Mouse (Mus musculus): ENCODE results near the gene Nrsn2. TPM values are rescaled to one million over a fixed set of nuclear protein-coding genes. Genes with fewer than 3 reads are reported as not detected.
A peak's percentile ranks its signal among the peaks of the same experiment; 100 is the strongest.

Nrsn2 gene
- polyA plus RNA-seq, 1 experiment from 2014 or later, result 2.2 TPM

DNA sequence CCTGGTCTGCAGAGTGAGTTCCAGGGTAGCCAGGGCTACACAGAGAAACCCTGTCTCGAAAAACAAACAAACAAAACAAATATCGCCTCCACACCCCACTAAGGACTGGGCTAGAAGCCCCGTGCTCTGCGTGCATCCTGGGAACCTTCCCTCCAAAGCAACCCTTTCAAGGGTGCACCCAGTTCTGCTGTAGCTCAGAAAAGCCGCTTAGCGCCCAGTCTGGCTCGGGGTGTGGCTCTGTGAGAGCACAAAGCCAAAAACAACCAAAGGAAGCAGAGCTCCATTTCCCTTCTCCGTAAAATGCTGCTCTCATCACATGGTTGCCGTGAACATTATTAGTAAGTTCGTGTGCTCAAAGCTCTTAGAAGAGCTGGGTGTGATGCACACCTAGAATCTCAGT lies 32.1 kb downstream of the Nrsn2 start:
- Histone ChIP-seq H3K36me3 (ENCODE audit: control insufficient read depth, insufficient read depth, low read length) (no peaks in the 10 kb centered on the region), H3K27ac (replicated peaks; ENCODE audit: low read depth, low read length) (no peak overlapping the region), H3K9ac (ENCODE audit: low read length) (peak overlapping the region; percentile 51; the same call in 1 of the 2 replicates), H3K9me3 (ENCODE audit: control insufficient read depth, low read length) (no peaks in the 10 kb centered on the region), H3K27me3 (ENCODE audit: control insufficient read depth, insufficient read depth, low read length) (0 out of 2 replicates have a peak, but pooled peaks cover 3% of the 10 kb centered on the region), H3K4me1 (ENCODE audit: control insufficient read depth, insufficient read depth, low read length) (peaks cover 3% of the 10 kb centered on the region; the same call in 1 of the 2 replicates), H3K4me3 (ENCODE audit: low read depth, low read length) (peak overlapping the region; percentile 46), H3K4me2 (ENCODE audit: low read depth, severe bottlenecking) (peak overlapping the region; percentile 88)
- 8% methylated on average over 10 of the region's 10 CpGs for WGBS
- DNase-seq (ENCODE audit: low spot score), result no peak
- no peak for ATAC-seq (ENCODE audit: insufficient number of reproducible peaks, low FRiP score, low TSS enrichment, low read depth)

DNA sequence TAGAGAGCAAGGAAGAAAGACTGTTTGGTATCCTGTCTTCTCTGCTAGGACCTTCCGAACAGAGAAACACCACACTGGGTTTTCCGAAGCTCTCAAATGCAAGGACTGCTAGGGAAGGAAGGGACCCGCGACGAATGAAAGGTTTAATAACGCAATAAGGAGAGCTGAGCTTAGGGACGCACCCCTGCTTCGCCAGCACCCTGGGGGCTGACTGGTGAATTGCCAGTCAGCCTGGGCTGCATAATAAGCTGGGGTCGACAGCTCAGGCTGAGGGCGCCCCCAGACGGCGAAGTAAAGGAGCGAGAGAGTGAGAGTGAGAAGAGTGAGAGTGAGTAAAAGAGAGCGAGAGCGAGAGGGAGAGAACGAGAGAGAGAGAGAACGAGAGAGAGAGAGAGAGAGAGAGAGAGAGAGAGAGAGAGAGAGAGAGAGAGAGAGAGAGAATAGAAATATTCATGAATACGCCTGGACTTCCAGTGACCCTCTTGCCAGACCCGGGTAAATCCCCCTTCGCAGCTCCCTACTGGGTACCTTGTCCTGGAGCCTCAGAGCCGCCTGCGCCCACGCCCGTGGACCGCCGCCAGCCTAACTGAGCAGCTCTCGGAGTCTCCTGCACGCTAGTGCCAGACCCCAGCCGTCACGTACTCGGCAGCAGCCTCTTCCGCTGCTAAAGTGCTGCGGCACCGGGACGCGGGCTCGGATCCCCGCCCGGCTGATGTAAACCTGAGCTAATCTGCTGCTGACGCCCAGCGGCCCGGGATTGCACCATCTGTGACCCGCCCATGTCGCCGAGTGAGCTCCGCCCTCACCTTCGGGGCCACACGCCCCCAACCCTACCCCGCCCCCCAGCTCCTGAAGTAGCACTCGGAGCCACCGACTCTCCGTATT lies 32.9 kb downstream of the Nrsn2 start, which contains the start of gene Trib3:
TSS of gene Trib3 (minus strand) at position 704 of the 885 bp plus-strand sequence.
- Histone ChIP-seq H3K4me1 (ENCODE audit: control insufficient read depth, insufficient read depth, low read length) (peaks cover 3% of the 10 kb centered on the region; the same call in 1 of the 2 replicates), H3K4me3 (ENCODE audit: low read depth, low read length) (peak within 1 kb of the TSS; percentile 46), H3K4me2 (ENCODE audit: low read depth, severe bottlenecking) (peak within 1 kb of the TSS; percentile 88), H3K9ac (ENCODE audit: low read length) (peak within 1 kb of the TSS; percentile 51; the same call in 1 of the 2 replicates), H3K27ac (replicated peaks; ENCODE audit: low read depth, low read length) (no peak within 1 kb of the TSS), H3K9me3 (ENCODE audit: control insufficient read depth, low read length) (no peaks in the 10 kb centered on the region), H3K36me3 (ENCODE audit: control insufficient read depth, insufficient read depth, low read length) (no peaks in the 10 kb centered on the region), H3K27me3 (ENCODE audit: control insufficient read depth, insufficient read depth, low read length) (0 out of 2 replicates have a peak, but pooled peaks cover 3% of the 10 kb centered on the region)
- WGBS, result under 1% methylated on average over 52 of the region's 52 CpGs
- ATAC-seq (ENCODE audit: insufficient number of reproducible peaks, low FRiP score, low TSS enrichment, low read depth) (peak; percentile 77; the same call in 1 of the 2 replicates), DNase-seq (ENCODE audit: low spot score) (peak; percentile 84)

DNA sequence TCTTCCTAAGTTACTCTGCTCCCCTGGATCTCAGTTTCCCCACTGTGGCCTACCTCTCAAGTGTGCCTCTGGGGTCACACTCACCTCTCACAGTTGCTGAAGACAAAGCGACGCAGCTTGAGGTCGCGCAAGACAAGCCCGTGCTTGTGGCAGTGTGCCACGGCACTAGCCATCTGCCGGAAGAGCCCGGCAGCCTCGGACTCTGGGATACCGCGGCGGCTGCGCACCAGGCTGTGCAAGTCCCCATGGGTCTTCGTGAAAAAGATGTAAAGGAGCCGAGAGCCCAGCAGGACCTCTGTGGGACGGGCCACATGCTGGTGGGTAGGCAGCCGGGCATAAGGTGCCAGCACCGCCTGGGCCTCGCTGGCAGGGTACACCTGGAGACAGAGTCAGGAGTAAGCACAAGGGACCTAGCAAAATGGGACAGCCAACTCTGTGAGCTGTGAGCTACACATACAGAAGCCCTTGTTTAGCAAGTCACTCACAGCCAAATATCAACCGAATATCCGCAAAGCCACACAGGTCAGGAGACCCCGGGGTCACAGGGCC lies 36.7 kb downstream of the Nrsn2 start:
- 89% methylated on average over 22 of the region's 22 CpGs for WGBS
- H3K9me3 ChIP-seq (ENCODE audit: control insufficient read depth, low read length), result no peaks in the 10 kb centered on the region
- H3K4me1 ChIP-seq (ENCODE audit: control insufficient read depth, insufficient read depth, low read length), result peaks cover 3% of the 10 kb centered on the region; the same call in 1 of the 2 replicates
- DNase-seq (ENCODE audit: low spot score) (no peak), ATAC-seq (ENCODE audit: insufficient number of reproducible peaks, low FRiP score, low TSS enrichment, low read depth) (no peak)
- H3K9ac ChIP-seq (ENCODE audit: low read length), result no peak overlapping the region
- 0 out of 2 replicates have a peak, but pooled peaks cover 3% of the 10 kb centered on the region for H3K27me3 ChIP-seq (ENCODE audit: control insufficient read depth, insufficient read depth, low read length)
- no peak overlapping the region for H3K27ac ChIP-seq (replicated peaks; ENCODE audit: low read depth, low read length)
- no peak overlapping the region for H3K4me3 ChIP-seq (ENCODE audit: low read depth, low read length)
- H3K4me2 ChIP-seq (ENCODE audit: low read depth, severe bottlenecking), result no peak overlapping the region
- no peaks in the 10 kb centered on the region for H3K36me3 ChIP-seq (ENCODE audit: control insufficient read depth, insufficient read depth, low read length)

DNA sequence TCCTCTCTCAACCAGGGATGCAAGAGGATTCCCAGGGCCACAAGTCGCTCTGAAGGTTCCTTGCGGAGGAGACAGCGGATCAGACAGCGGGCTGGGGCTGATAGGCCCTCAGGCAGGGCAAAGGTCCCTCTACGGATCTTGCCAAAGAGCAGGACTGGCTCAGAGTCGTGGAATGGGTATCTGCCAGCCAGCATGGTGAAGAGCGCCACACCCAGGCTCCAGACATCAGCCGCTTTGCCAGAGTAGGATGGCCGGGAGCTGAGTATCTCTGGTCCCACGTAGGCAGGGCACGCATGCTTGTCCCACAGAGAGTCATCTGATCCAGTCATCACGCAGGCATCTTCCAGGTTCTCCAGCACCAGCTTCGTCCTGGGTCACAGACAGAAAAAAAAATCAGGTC lies 38.1 kb downstream of the Nrsn2 start:
- ATAC-seq (ENCODE audit: insufficient number of reproducible peaks, low FRiP score, low TSS enrichment, low read depth), result no peak
- no peak for DNase-seq (ENCODE audit: low spot score)
- 79% methylated on average over 13 of the region's 13 CpGs for WGBS

DNA sequence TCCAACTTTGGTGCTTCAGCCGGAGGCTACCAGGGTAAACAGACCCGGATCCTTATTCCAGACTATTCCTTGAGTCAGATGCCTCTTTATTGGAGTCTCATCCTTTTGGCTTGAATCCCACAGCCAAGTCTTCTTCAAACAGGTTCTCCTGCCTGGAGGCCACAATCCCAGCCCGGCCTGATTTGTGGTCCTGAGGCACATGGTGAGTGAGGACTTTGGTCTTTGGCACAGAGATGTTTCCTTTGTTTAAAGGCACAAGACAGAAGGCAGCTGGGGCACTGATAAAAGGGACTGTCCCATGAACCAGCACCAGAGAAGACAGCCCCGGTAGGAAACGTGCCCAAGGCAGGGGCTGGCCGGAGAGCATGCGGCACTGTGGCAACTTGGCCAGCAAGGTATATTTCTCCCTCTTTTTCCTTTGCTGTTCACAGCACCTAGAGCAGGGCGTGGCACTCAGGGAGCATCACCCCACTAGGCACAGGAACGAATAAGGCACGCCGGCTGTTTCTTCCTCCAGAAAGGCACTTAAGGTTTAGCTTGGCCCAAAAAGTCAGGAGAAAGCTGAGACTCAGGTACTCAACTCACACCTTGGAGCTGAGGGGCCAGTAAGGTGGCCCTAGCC lies 38.7 kb downstream of the Nrsn2 start:
- Histone ChIP-seq H3K9ac (ENCODE audit: low read length) (no peak overlapping the region), H3K36me3 (ENCODE audit: control insufficient read depth, insufficient read depth, low read length) (no peaks in the 10 kb centered on the region), H3K4me1 (ENCODE audit: control insufficient read depth, insufficient read depth, low read length) (no peaks in the 10 kb centered on the region), H3K27me3 (ENCODE audit: control insufficient read depth, insufficient read depth, low read length) (no peaks in the 10 kb centered on the region), H3K27ac (replicated peaks; ENCODE audit: low read depth, low read length) (no peak overlapping the region), H3K4me3 (ENCODE audit: low read depth, low read length) (no peak overlapping the region), H3K4me2 (ENCODE audit: low read depth, severe bottlenecking) (no peak overlapping the region), H3K9me3 (ENCODE audit: control insufficient read depth, low read length) (no peaks in the 10 kb centered on the region)
- no peak for ATAC-seq (ENCODE audit: insufficient number of reproducible peaks, low FRiP score, low TSS enrichment, low read depth)
- WGBS, result 90% methylated on average over 11 of the region's 11 CpGs
- no peak for DNase-seq (ENCODE audit: low spot score)

More for the DNA sequence above, 38.1 kb downstream of the Nrsn2 start:
- H3K4me2 ChIP-seq (ENCODE audit: low read depth, severe bottlenecking), result no peak overlapping the region
- no peaks in the 10 kb centered on the region for H3K36me3 ChIP-seq (ENCODE audit: control insufficient read depth, insufficient read depth, low read length)
- H3K9me3 ChIP-seq (ENCODE audit: control insufficient read depth, low read length), result no peaks in the 10 kb centered on the region
- H3K4me1 ChIP-seq (ENCODE audit: control insufficient read depth, insufficient read depth, low read length), result no peaks in the 10 kb centered on the region
- no peaks in the 10 kb centered on the region for H3K27me3 ChIP-seq (ENCODE audit: control insufficient read depth, insufficient read depth, low read length)
- H3K9ac ChIP-seq (ENCODE audit: low read length), result no peak overlapping the region
- no peak overlapping the region for H3K4me3 ChIP-seq (ENCODE audit: low read depth, low read length)
- no peak overlapping the region for H3K27ac ChIP-seq (replicated peaks; ENCODE audit: low read depth, low read length)

DNA sequence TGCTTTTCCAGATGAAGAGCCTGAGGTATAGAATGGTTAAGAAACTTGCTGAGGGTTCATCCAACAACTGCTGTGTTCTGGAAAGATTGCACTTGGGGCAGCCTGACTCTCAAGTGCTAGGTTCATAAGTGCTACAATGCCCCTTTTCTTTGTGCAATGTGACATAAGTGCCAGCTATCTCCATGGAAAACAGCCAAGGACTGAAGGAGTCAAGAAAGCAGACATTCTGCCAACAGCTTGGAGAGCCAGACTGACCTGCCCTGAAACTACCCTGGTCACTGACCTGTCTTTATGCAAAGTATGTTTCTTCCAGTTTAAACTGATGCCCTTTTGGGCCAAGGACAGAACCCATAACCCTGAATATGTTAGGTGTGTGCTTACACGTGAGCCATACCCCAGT lies 39.6 kb downstream of the Nrsn2 start:
- Histone ChIP-seq H3K4me3 (ENCODE audit: low read depth, low read length) (no peak overlapping the region), H3K4me2 (ENCODE audit: low read depth, severe bottlenecking) (no peak overlapping the region), H3K9me3 (ENCODE audit: control insufficient read depth, low read length) (no peaks in the 10 kb centered on the region), H3K27ac (replicated peaks; ENCODE audit: low read depth, low read length) (no peak overlapping the region), H3K27me3 (ENCODE audit: control insufficient read depth, insufficient read depth, low read length) (no peaks in the 10 kb centered on the region), H3K9ac (ENCODE audit: low read length) (no peak overlapping the region), H3K4me1 (ENCODE audit: control insufficient read depth, insufficient read depth, low read length) (no peaks in the 10 kb centered on the region), H3K36me3 (ENCODE audit: control insufficient read depth, insufficient read depth, low read length) (no peaks in the 10 kb centered on the region)
- no peak for DNase-seq (ENCODE audit: low spot score)
- WGBS, result 93% methylated on average over 1 of the region's 1 CpGs
- ATAC-seq (ENCODE audit: insufficient number of reproducible peaks, low FRiP score, low TSS enrichment, low read depth), result no peak

DNA sequence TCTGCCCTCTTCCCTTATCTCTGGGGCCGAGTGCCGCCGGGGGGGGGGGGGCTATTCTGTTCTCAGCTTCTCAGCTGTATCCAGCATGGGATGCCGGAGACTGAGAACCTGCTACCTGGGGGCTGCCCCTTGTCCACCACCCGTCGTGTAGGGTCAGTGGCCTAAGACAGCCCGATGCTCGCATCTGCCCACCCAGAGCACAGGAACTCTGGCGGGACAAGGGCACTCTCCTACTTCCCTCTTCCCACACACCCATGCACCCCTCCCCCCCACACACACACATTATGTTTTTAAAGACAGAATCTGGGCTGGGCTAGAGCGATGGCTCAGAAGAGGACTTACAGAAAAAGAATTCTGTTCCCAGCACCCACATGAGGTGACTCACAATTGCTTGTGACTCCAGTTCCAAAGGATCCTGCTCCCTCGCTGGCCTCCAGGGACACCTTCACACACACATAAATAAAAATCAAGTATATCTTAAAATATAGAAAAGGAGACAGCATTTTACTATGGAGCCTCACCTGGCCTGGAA lies 41.1 kb downstream of the Nrsn2 start:
- DNase-seq (ENCODE audit: low spot score) (no peak), ATAC-seq (ENCODE audit: insufficient number of reproducible peaks, low FRiP score, low TSS enrichment, low read depth) (no peak)
- 58% methylated on average over 11 of the region's 11 CpGs for WGBS
- Histone ChIP-seq H3K4me3 (ENCODE audit: low read depth, low read length) (no peak overlapping the region), H3K27ac (replicated peaks; ENCODE audit: low read depth, low read length) (no peak overlapping the region), H3K27me3 (ENCODE audit: control insufficient read depth, insufficient read depth, low read length) (no peaks in the 10 kb centered on the region), H3K36me3 (ENCODE audit: control insufficient read depth, insufficient read depth, low read length) (no peaks in the 10 kb centered on the region), H3K4me2 (ENCODE audit: low read depth, severe bottlenecking) (no peak overlapping the region), H3K9ac (ENCODE audit: low read length) (no peak overlapping the region), H3K4me1 (ENCODE audit: control insufficient read depth, insufficient read depth, low read length) (0 out of 2 replicates have a peak, but pooled peaks cover 2% of the 10 kb centered on the region), H3K9me3 (ENCODE audit: control insufficient read depth, low read length) (no peaks in the 10 kb centered on the region)
